Mouse (Mus musculus) kidney, postnatal 0 days (tissue): ENCODE measurements around the gene 3110082J24Rik. TPM values are rescaled to one million over a fixed set of nuclear protein-coding genes. Genes with fewer than 3 reads are reported as not detected.

ENCODE experiments used
- ATAC-seq: fragments of 200-750 bp; cut with Nextera tagmentation; replicated peaks from 2 replicates; pipeline ENCODE4 v1.8.0; 2017; ENCODE audit warnings: low read depth, moderate number of reproducible peaks, moderate TSS enrichment, moderate library complexity; ENCODE audit not compliant: low FRiP score
- DNase-seq: peaks from one replicate; pipeline ENCODE4 v3.0.0-alpha.2; 2016; ENCODE audit warnings: low spot score
- H3K27ac ChIP-seq: fragments of 300-500 bp; sonication (generic); 2 replicates; pipeline ENCODE4 v1.5.1; 2014; ENCODE audit warnings: mild to moderate bottlenecking
- H3K27me3 ChIP-seq: fragments of 300-500 bp; sonication (generic); 2 replicates; pipeline ENCODE4 v1.6.1; 2014; ENCODE audit warnings: low read length, mixed read lengths; ENCODE audit not compliant: insufficient read depth
- H3K36me3 ChIP-seq: fragments of 300-500 bp; sonication (generic); 2 replicates; pipeline ENCODE4 v1.6.1; 2014; ENCODE audit warnings: low read length, mixed read lengths; ENCODE audit not compliant: insufficient read depth
- H3K4me1 ChIP-seq: fragments of 300-500 bp; sonication (generic); replicated peaks from 2 replicates; pipeline ENCODE4 v1.6.1; 2014; ENCODE audit warnings: antibody characterized with exemption, low read length, mixed read lengths; ENCODE audit not compliant: insufficient read depth
- H3K4me2 ChIP-seq: fragments of 300-500 bp; sonication (generic); 2 replicates; pipeline ENCODE4 v1.6.1; 2014; ENCODE audit warnings: mild to moderate bottlenecking, low read length, moderate library complexity, mixed read lengths
- H3K4me3 ChIP-seq: fragments of 300-500 bp; sonication (generic); replicated peaks from 2 replicates; pipeline ENCODE4 v1.5.1; 2014; ENCODE audit warnings: low read depth, low read length
- H3K9ac ChIP-seq: fragments of 300-500 bp; sonication (generic); 2 replicates; pipeline ENCODE4 v1.6.1; 2014; ENCODE audit warnings: low read depth, low read length
- H3K9me3 ChIP-seq: fragments of 300-500 bp; sonication (generic); replicated peaks from 2 replicates; pipeline ENCODE4 v1.6.1; 2016; ENCODE audit warnings: low read length, inconsistent platforms, mixed read lengths
- CTCF ChIP-seq: IDR thresholded peaks from 2 replicates; pipeline ENCODE4 v1.5.1; 2016; ENCODE audit warnings: antibody characterized with exemption, low read depth, mild to moderate bottlenecking, moderate library complexity
- WGBS: fragments of 180-500 bp; shearing (Covaris S2); extraction: QIAGEN DNeasy Blood & Tissue Kit; methylation state at CpG from one replicate; pipeline ENCODE4 v1.1.7; 2014; 5-methylcytosine and 5-hydroxymethylcytosine counted together
- polyA plus RNA-seq: library from polyadenylated mRNA; unstranded; fragments of >200 nt; fragmentation: Nextera tagmentation; extraction: Ambion mirVana; gene quantifications from 2 replicates; pipeline ENCODE4 v1.2.1, GENCODE M21; 2015

3110082J24Rik gene
- polyA plus RNA-seq, 1 experiment from 2014 or later, result not detected

- Histone ChIP-seq H3K4me1 (peaks cover 32% of the 10 kb centered on the region), H3K9me3 (no peaks in the 10 kb centered on the region), H3K27me3 (peaks cover 21% of the 10 kb centered on the region), H3K4me2 (no peak overlapping the region), H3K36me3 (no peaks in the 10 kb centered on the region), H3K27ac (no peak overlapping the region), H3K9ac (no peak overlapping the region), H3K4me3 (no peak overlapping the region)
- ATAC-seq (no peak), DNase-seq (no peak)
- WGBS, result 23% methylated on average over 5 of the region's 5 CpGs
- no peak for TF ChIP-seq CTCF
Observed at GRCm38 (mm10) chr5:30107611-30108041, 1.7 kb upstream of the 3110082J24Rik start.

- Histone ChIP-seq H3K9me3 (no peaks in the 10 kb centered on the region), H3K36me3 (no peaks in the 10 kb centered on the region), H3K9ac (no peak overlapping the region), H3K4me3 (no peak overlapping the region), H3K27ac (no peak overlapping the region), H3K4me2 (no peak overlapping the region), H3K4me1 (peaks cover 32% of the 10 kb centered on the region), H3K27me3 (peaks cover 21% of the 10 kb centered on the region)
- WGBS, result 22% methylated on average over 7 of the region's 7 CpGs
- DNase-seq (no peak), ATAC-seq (no peak)
- no peak for TF ChIP-seq CTCF
Observed at GRCm38 (mm10) chr5:30107186-30107585, 1.3 kb upstream of the 3110082J24Rik start.

- Histone ChIP-seq H3K4me2 (no peak overlapping the region), H3K4me3 (no peak overlapping the region), H3K27ac (no peak overlapping the region), H3K9ac (no peak overlapping the region), H3K9me3 (no peaks in the 10 kb centered on the region), H3K36me3 (no peaks in the 10 kb centered on the region), H3K27me3 (peaks cover 21% of the 10 kb centered on the region), H3K4me1 (peaks cover 32% of the 10 kb centered on the region)
- ATAC-seq (0 out of 2 replicates have a peak, but pooled peaks have one; percentile 14), DNase-seq (no peak)
- TF ChIP-seq CTCF, result no peak
- 33% methylated on average over 2 of the region's 2 CpGs for WGBS
Observed at GRCm38 (mm10) chr5:30106756-30107155, 870 bp upstream of the 3110082J24Rik start.

- no peak within 1 kb of the TSS for H3K27ac ChIP-seq
- TF ChIP-seq CTCF, result no peak
- peaks cover 20% of the 10 kb centered on the region for H3K4me1 ChIP-seq
- 2% methylated on average over 65 of the region's 65 CpGs for WGBS
- DNase-seq, result no peak
- H3K9me3 ChIP-seq, result no peaks in the 10 kb centered on the region
- H3K36me3 ChIP-seq, result no peaks in the 10 kb centered on the region
- ATAC-seq, result no peak
- peak within 1 kb of the TSS; percentile 41 for H3K4me3 ChIP-seq
- peaks cover 21% of the 10 kb centered on the region for H3K27me3 ChIP-seq
- H3K4me2 ChIP-seq, result peak within 1 kb of the TSS; percentile 76
- 0 out of 2 replicates have a peak within 1 kb of the TSS, but pooled peaks have one; percentile 27 for H3K9ac ChIP-seq
Observed at GRCm38 (mm10) chr5:30104841-30105667, 832 bp downstream of the 3110082J24Rik start, which contains the start of gene Garem2. TSS of gene Garem2 (plus strand) at chr5:30105161.

DNA sequence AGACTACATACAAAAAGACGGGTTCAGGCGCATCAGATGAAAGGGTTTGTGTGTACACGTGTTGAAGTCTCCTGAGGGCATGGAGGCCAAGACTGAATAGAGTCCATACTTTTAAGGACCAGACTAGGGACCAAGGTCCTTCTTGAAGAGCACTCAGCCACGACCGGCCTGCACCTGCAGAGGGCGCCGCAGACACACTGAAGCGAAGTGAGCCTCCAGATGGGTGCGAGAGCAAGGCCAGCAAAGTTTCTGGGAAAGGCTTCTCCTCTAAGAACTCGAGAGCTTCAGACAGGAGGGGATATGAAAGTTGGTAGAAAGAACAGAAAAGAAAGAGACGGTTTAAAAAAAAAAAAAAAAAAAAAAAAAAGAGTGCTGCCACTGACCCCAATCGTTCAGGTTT lies 1.5 kb downstream of the 3110082J24Rik start:
- no peak for ATAC-seq
- H3K27me3 ChIP-seq, result peaks cover 21% of the 10 kb centered on the region
- peak; percentile 70 for TF ChIP-seq CTCF
- H3K4me2 ChIP-seq, result peak overlapping the region; percentile 76
- WGBS, result 4% methylated on average over 12 of the region's 12 CpGs
- peak; percentile 66 for DNase-seq
- H3K9ac ChIP-seq, result no peak overlapping the region
- H3K27ac ChIP-seq, result no peak overlapping the region
- H3K9me3 ChIP-seq, result no peaks in the 10 kb centered on the region
- peaks cover 20% of the 10 kb centered on the region for H3K4me1 ChIP-seq
- no peaks in the 10 kb centered on the region for H3K36me3 ChIP-seq
- H3K4me3 ChIP-seq, result no peak overlapping the region

- 75% methylated on average over 3 of the region's 3 CpGs for WGBS
- no peak overlapping the region for H3K27ac ChIP-seq
- DNase-seq (no peak), ATAC-seq (no peak)
- peaks cover 21% of the 10 kb centered on the region for H3K27me3 ChIP-seq
- no peak overlapping the region for H3K9ac ChIP-seq
- peaks cover 20% of the 10 kb centered on the region for H3K4me1 ChIP-seq
- TF ChIP-seq CTCF, result no peak
- H3K4me2 ChIP-seq, result no peak overlapping the region
- no peak overlapping the region for H3K4me3 ChIP-seq
- H3K36me3 ChIP-seq, result no peaks in the 10 kb centered on the region
- H3K9me3 ChIP-seq, result no peaks in the 10 kb centered on the region
Observed at GRCm38 (mm10) chr5:30103340-30103739, 2.5 kb downstream of the 3110082J24Rik start.
